ENCODE assay signal across 8 mouse cellular contexts in the genomic region with DNA sequence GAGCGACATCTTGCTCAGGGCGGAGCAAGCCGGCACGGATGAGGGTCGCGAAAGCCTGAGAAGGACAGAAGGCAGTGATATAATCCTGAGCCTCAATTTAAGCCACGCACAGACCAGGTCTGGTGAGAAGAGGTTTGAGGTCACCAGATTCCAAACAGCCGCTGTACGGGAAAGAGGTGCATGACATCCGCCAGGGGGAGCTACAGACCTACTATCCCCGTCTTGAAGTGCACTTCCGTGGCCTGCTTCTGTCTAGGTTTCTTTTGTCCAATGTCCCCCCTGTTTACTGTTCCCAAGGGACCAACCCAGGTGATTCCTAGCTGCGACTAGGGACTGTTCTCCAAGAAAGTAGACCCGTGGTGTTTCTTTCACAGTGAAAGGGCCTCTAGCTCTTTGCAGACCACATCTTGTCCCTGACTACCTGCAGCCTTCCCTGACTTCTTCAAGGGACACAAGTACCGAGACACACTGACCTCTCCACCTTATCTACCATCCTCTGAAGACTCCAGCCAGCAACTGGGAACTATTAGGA. TPM values are rescaled to one million over a fixed set of nuclear protein-coding genes. Genes with fewer than 3 reads are reported as not detected.
DNase-seq lines count a peak whose midpoint lies in the region; ATAC-seq and TF ChIP-seq lines count a peak whose summit lies in the region.

Gene Dus2, plus strand, starts transcription at position 482 of the 532 bp plus-strand sequence.

- no peak within 1 kb of the TSS for H3K4me3 ChIP-seq in cortical plate, adult 2 months (ENCODE audit: insufficient read depth, low read length)

- DNase-seq in adrenal gland, adult (ENCODE audit: inconsistent age in 2 of 2, low spot score in 1 of 2): peak; percentile 81 to 93
- DNase-seq in gastrocnemius, postnatal 25 days: peak; percentile 60
- DNase-seq in left cerebral cortex, postnatal 25 days (ENCODE audit: low spot score in 2 of 2): peak; percentile 42 to 73
- peak; percentile 91 for DNase-seq in mesoderm, embryonic 11.5 days (ENCODE audit: low read depth, low spot score)
- DNase-seq in right cerebral cortex, postnatal 4 days: peak; percentile 82
- peak; percentile 81 for DNase-seq in yolk sac, embryonic 10.5 days (ENCODE audit: low spot score)

- no peak for TF ChIP-seq POLR2A in cortical plate, adult 2 months (IDR thresholded peaks at IDR 0.05; ENCODE audit: extremely low read depth, insufficient read depth, low read length)

- peak; percentile 89 for TF ChIP-seq CTCF in cortical plate, adult 2 months (IDR thresholded peaks at IDR 0.05; ENCODE audit: extremely low read depth, insufficient read depth, low read length)

- H3K4me1 ChIP-seq in cortical plate, adult 2 months (ENCODE audit: control insufficient read depth, insufficient read depth, low read length): no peaks in the 10 kb centered on the region

- H3K27ac ChIP-seq in cortical plate, adult 2 months (ENCODE audit: insufficient read depth, low read length): no peak within 1 kb of the TSS

- intact Hi-C loops in left cerebral cortex, postnatal 25 days (cut with DNase I): loop anchor here (1.0 kb wide), 1 partner anchor 31 kb away; no protein-coding TSS in a partner anchor

- ATAC-seq in inflammation-experienced regulatory T-cells, adult 6 months: peak; percentile 79

RNA-seq across cellular contexts. Expression of gene Dus2, which starts in this region (rescaled TPM):
- 25.1 and 27.4 TPM in 2 replicates for polyA plus RNA-seq in cortical plate, adult 2 months (2012; rRNA removed)
- 10 to 100 TPM in 1 of 2 experiments, 1 to 10 TPM in 1; 8.7 to 10.6 TPM for total RNA-seq in gastrocnemius, postnatal 25 days (2021)
- 10 to 100 TPM; 29.0 to 36.7 (median 32.2) TPM for polyA plus RNA-seq in inflammation-experienced regulatory T-cells, adult 6 months (2017; shearing (Covaris generic))
- 10 to 100 TPM; 16.7 to 18.9 TPM for total RNA-seq in left cerebral cortex, postnatal 25 days (2021)
